13 mouse cellular contexts compared by ENCODE assay signal in the genomic region with DNA sequence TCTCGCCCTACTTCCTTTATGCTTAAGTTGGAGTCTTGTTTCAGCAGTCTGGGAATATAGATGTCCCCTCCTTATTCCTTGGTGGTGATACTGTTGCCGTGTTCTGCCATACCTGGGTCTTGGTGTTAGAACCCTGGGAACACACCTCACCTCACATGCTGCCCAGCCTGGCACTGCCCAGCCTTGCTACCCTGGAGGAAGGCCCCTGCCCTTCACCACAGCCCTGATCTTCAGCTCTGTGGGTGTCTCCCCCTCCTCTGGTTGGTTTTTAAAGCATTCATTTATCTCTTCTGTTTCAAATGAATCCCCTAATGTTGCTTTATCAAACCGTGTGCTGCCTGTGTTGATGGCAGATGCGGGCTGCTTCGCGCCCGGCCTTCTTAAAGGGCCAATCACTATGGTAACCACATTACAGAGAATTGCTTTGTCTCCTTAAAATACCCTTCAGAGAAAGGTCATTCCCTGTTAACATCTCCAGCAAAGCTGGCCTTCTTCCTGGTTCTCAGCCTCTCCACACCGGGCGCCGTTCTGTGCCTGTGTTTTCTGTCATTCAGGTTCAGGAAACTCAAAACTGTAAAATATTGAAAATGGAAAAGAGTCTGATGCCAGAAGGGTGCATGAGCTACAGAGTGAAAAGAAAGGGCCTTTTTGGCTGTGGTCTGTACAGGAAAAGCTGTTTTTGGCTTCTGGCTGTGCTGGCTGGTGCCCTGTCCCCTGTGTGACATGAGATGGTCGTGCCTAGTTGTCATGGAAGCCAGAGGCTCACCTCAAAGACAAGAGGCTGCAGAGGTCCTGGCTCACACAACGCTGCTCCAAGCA. TPM values are rescaled to one million over a fixed set of nuclear protein-coding genes. Genes with fewer than 3 reads are reported as not detected.
DNase-seq lines count a peak whose midpoint lies in the region; ATAC-seq and TF ChIP-seq lines count a peak whose summit lies in the region.
"Had no signal": no experiment of that assay in that cellular context is flagged by ENCODE, and none has a peak within 500 bp of the region (broad histone marks: within the 10 kb centered on the region; RNA-seq: fewer than 3 reads in every experiment).

No protein-coding gene starts in this region.

- H3K4me2 ChIP-seq in forebrain, postnatal 0 days (ENCODE audit: low read depth), result no peak overlapping the region
- peak overlapping the region; percentile 10; the same call in 1 of the 2 replicates for H3K4me2 ChIP-seq in midbrain, embryonic 12.5 days (replicated peaks)
- H3K4me2 ChIP-seq: embryonic facial prominence, embryonic 15.5 days had no signal

- WGBS in forebrain, postnatal 0 days, result 22% methylated on average over 12 of the region's 12 CpGs
- WGBS in midbrain, embryonic 12.5 days, result 28% methylated on average over 12 of the region's 12 CpGs

- no peaks in the 10 kb centered on the region for H3K36me3 ChIP-seq in forebrain, postnatal 0 days (ENCODE audit: insufficient read depth)
- H3K36me3 ChIP-seq in midbrain, embryonic 12.5 days, result no peaks in the 10 kb centered on the region
- H3K36me3 ChIP-seq: embryonic facial prominence, embryonic 15.5 days had no signal

- H3K9me3 ChIP-seq in forebrain, postnatal 0 days (ENCODE audit: low read length), result no peaks in the 10 kb centered on the region
- peaks cover 15% of the 10 kb centered on the region for H3K9me3 ChIP-seq in midbrain, embryonic 12.5 days
- H3K9me3 ChIP-seq: embryonic facial prominence, embryonic 15.5 days had no signal

- peak overlapping the region; percentile 85 for H3K27ac ChIP-seq in forebrain, postnatal 0 days (ENCODE audit: low read depth, low read length)
- peak overlapping the region; percentile 84 for H3K27ac ChIP-seq in midbrain, embryonic 12.5 days (replicated peaks)
- H3K27ac ChIP-seq: embryonic facial prominence, embryonic 15.5 days had no signal

- H3K4me1 ChIP-seq in forebrain, postnatal 0 days (ENCODE audit: insufficient read depth), result peaks cover 10% of the 10 kb centered on the region
- peaks cover 33% of the 10 kb centered on the region for H3K4me1 ChIP-seq in midbrain, embryonic 12.5 days
- H3K4me1 ChIP-seq: embryonic facial prominence, embryonic 15.5 days had no signal

- no peak for TF ChIP-seq CTCF in forebrain, postnatal 0 days (IDR thresholded peaks at IDR 0.05; ENCODE audit: low read depth)

- no peaks in the 10 kb centered on the region for H3K27me3 ChIP-seq in forebrain, postnatal 0 days (ENCODE audit: insufficient read depth, low read length)
- no peaks in the 10 kb centered on the region for H3K27me3 ChIP-seq in midbrain, embryonic 12.5 days
- H3K27me3 ChIP-seq: embryonic facial prominence, embryonic 15.5 days had no signal

- ATAC-seq in forebrain, postnatal 0 days, result peak; percentile 92
- peak; percentile 66 for ATAC-seq in midbrain, embryonic 12.5 days (ENCODE audit: low FRiP score, low read depth)
- ATAC-seq in CD4-positive, CD25-positive, alpha-beta regulatory T cell, adult 4 months, result no peak

- peak; percentile 12 for DNase-seq in testis, postnatal 10 days (ENCODE audit: low spot score)
- DNase-seq in testis, postnatal 14 days (ENCODE audit: low spot score), result no peak
- DNase-seq in forebrain, postnatal 0 days, result peak; percentile 69
- no peak for DNase-seq in thymus, postnatal 4 days
- no peak for DNase-seq in spleen, postnatal 4 days (ENCODE audit: low spot score in 2 of 2)
- DNase-seq: heart, postnatal 4 days; kidney, postnatal 10 days; liver; lung, postnatal 36 days had no signal

- H3K4me3 ChIP-seq in forebrain, postnatal 0 days (ENCODE audit: low read depth, low read length), result no peak overlapping the region
- no peak overlapping the region for H3K4me3 ChIP-seq in midbrain, embryonic 12.5 days
- H3K4me3 ChIP-seq: embryonic facial prominence, embryonic 15.5 days had no signal

- peak overlapping the region; percentile 31 for H3K9ac ChIP-seq in forebrain, postnatal 0 days
- H3K9ac ChIP-seq in midbrain, embryonic 12.5 days (replicated peaks), result 0 out of 2 replicates have a peak overlapping the region, but pooled peaks have one; percentile 21
- H3K9ac ChIP-seq: embryonic facial prominence, embryonic 15.5 days had no signal

RNA-seq across cellular contexts. Expression of a gene that starts 45.8 kb away (rescaled TPM):
- total RNA-seq in forebrain, postnatal 0 days (2014; rRNA removed), result not detected in 2 replicates
- polyA plus RNA-seq in forebrain, postnatal 0 days (2015; fragmentation: Nextera tagmentation; extraction: Ambion mirVana), result 1.4 and 1.6 TPM in 2 replicates
- polyA plus RNA-seq in midbrain, embryonic 12.5 days (2016; fragmentation: Nextera tagmentation; extraction: Ambion mirVana), result 0.57 TPM in 1 of 2 replicates, not detected in the other
- not detected for polyA plus RNA-seq in CD4-positive, CD25-positive, alpha-beta regulatory T cell, adult 4 months (2017; shearing (Covaris generic))
- total RNA-seq: granulocyte monocyte progenitor cell, adult 5-6 weeks; heart, postnatal 4 days had no signal
- polyA plus RNA-seq: embryonic facial prominence, embryonic 15.5 days had no signal

Comparison
In these comparisons a context has a peak if more than half of its experiments do, and no peak if none do; other contexts are left out.
1. DNase-seq: peak in testis, postnatal 10 days (single experiment) and forebrain, postnatal 0 days (single experiment); none in testis, postnatal 14 days (single experiment), thymus, postnatal 4 days (single experiment) and spleen, postnatal 4 days (0 of 2).